Mouse (Mus musculus): ENCODE data around the gene Gm16368. TPM values are rescaled to one million over a fixed set of nuclear protein-coding genes. Genes with fewer than 3 reads are reported as not detected.

Gene Gm16368
- not detected in 2 replicates for polyA plus RNA-seq (2015; fragmentation: Nextera tagmentation; extraction: Ambion mirVana)

DNA sequence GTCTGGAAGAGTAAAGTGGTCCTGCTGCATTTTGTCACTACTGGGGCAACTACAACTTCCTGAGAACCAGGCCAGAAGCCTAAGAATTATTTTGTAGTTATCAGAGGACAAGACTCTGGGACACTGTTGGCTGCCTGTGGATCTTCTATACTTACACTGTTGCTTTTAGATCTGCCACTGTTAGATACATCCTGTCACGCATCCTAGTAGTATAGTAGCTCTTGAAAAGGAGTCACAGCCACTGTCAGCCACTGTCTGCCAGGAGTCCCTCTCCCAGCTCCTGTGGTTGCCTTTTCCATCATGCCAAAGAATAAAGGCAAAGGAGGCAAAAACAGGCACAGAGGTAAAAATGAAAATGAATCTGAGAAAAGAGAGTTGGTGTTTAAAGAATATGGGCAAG lies at the start of gene Gm16368:
Gene Gm16368 (plus strand): TSS at position 301 of the 400 bp plus-strand sequence.

Other genes with a start within 250 kb of the Gm16368 start
- gene Gm2001, start 241.4 kb upstream of the Gm16368 start, polyA plus RNA-seq (2015; fragmentation: Nextera tagmentation; extraction: Ambion mirVana), result not detected in 2 replicates
- gene Gm2016, start 209.6 kb upstream of the Gm16368 start, polyA plus RNA-seq (2015; fragmentation: Nextera tagmentation; extraction: Ambion mirVana), result not detected in 2 replicates
- gene Gm2022, start 188.3 kb upstream of the Gm16368 start, polyA plus RNA-seq (2015; fragmentation: Nextera tagmentation; extraction: Ambion mirVana), result not detected in 2 replicates
- gene Gm2035, start 163.8 kb upstream of the Gm16368 start, polyA plus RNA-seq (2015; fragmentation: Nextera tagmentation; extraction: Ambion mirVana), result not detected in 2 replicates
- gene Gm2042, start 129.6 kb upstream of the Gm16368 start, polyA plus RNA-seq (2015; fragmentation: Nextera tagmentation; extraction: Ambion mirVana), result not detected in 2 replicates
- not detected in 2 replicates for gene Gm2075, start 71.8 kb upstream of the Gm16368 start, polyA plus RNA-seq (2015; fragmentation: Nextera tagmentation; extraction: Ambion mirVana)
- gene Gm6803, start 64.9 kb upstream of the Gm16368 start, polyA plus RNA-seq (2015; fragmentation: Nextera tagmentation; extraction: Ambion mirVana), result not detected in 2 replicates
- gene Gm2056, start 56.7 kb upstream of the Gm16368 start, polyA plus RNA-seq (2015; fragmentation: Nextera tagmentation; extraction: Ambion mirVana), result not detected in 2 replicates
- not detected in 2 replicates for gene Gm10436, start 98.4 kb downstream of the Gm16368 start, polyA plus RNA-seq (2015; fragmentation: Nextera tagmentation; extraction: Ambion mirVana)
- not detected in 2 replicates for gene Gm8332, start 166.4 kb downstream of the Gm16368 start, polyA plus RNA-seq (2015; fragmentation: Nextera tagmentation; extraction: Ambion mirVana)
- not detected in 2 replicates for gene Gm5662, start 190.8 kb downstream of the Gm16368 start, polyA plus RNA-seq (2015; fragmentation: Nextera tagmentation; extraction: Ambion mirVana)
- not detected in 2 replicates for gene Gm5039, start 240.3 kb downstream of the Gm16368 start, polyA plus RNA-seq (2015; fragmentation: Nextera tagmentation; extraction: Ambion mirVana)

Data from adrenal gland, postnatal 0 days (tissue).